Mouse (Mus musculus) embryonic facial prominence, embryonic 15.5 days (tissue): ENCODE data around the gene Osr1. TPM values are rescaled to one million over a fixed set of nuclear protein-coding genes. Genes with fewer than 3 reads are reported as not detected.

ENCODE experiments used
- ATAC-seq: fragments of 200-750 bp; cut with Nextera tagmentation; 2 replicates; pipeline ENCODE4 v1.8.0; 2017; ENCODE audit warnings: low read depth, moderate TSS enrichment; ENCODE audit not compliant: insufficient number of reproducible peaks, low FRiP score, low TSS enrichment
- H3K27ac ChIP-seq: fragments of 300-500 bp; sonication (generic); replicated peaks from 2 replicates; pipeline ENCODE4 v1.5.1; 2015; ENCODE audit warnings: mild to moderate bottlenecking, inconsistent platforms
- H3K27me3 ChIP-seq: fragments of 300-500 bp; sonication (generic); 2 replicates; pipeline ENCODE4 v1.6.1; 2015; ENCODE audit warnings: inconsistent platforms
- H3K36me3 ChIP-seq: fragments of 300-500 bp; sonication (generic); 2 replicates; pipeline ENCODE4 v1.6.1; 2015; ENCODE audit warnings: mild to moderate bottlenecking, inconsistent platforms
- H3K4me1 ChIP-seq: fragments of 300-500 bp; sonication (generic); 2 replicates; pipeline ENCODE4 v1.6.1; 2015; ENCODE audit warnings: inconsistent platforms
- H3K4me2 ChIP-seq: fragments of 300-500 bp; sonication (generic); replicated peaks from 2 replicates; pipeline ENCODE4 v1.6.1; 2015; ENCODE audit warnings: mild to moderate bottlenecking, inconsistent platforms
- H3K4me3 ChIP-seq: fragments of 300-500 bp; sonication (generic); replicated peaks from 2 replicates; pipeline ENCODE4 v1.5.1; 2015; ENCODE audit warnings: mild to moderate bottlenecking, inconsistent platforms
- H3K9ac ChIP-seq: fragments of 300-500 bp; sonication (generic); 2 replicates; pipeline ENCODE4 v1.6.1; 2015; ENCODE audit warnings: inconsistent platforms
- H3K9me3 ChIP-seq: fragments of 300-500 bp; sonication (generic); replicated peaks from 2 replicates; pipeline ENCODE4 v1.6.1; 2016; ENCODE audit warnings: inconsistent platforms
- WGBS: fragments of 180-500 bp; shearing (Covaris S2); methylation state at CpG from one replicate; pipeline ENCODE4 v1.1.7; 2015; 5-methylcytosine and 5-hydroxymethylcytosine counted together
- polyA plus RNA-seq: library from polyadenylated mRNA; unstranded; fragments of >200 nt; fragmentation: Nextera tagmentation; extraction: Ambion mirVana; gene quantifications from 2 replicates; pipeline ENCODE4 v1.2.1, GENCODE M21; 2015

Gene Osr1
- polyA plus RNA-seq, 1 experiment from 2014 or later, result 127 TPM

GRCm38 (mm10) chr12:9587732-9588131 is 17.8 kb downstream of the Osr1 start:
- no peaks in the 10 kb centered on the region for H3K9me3 ChIP-seq
- no peak overlapping the region for H3K4me2 ChIP-seq
- ATAC-seq, result no peak
- H3K27ac ChIP-seq, result no peak overlapping the region
- peaks cover 12% of the 10 kb centered on the region for H3K27me3 ChIP-seq
- no peak overlapping the region for H3K9ac ChIP-seq
- H3K36me3 ChIP-seq, result no peaks in the 10 kb centered on the region
- WGBS, result 54% methylated on average over 1 of the region's 1 CpGs
- no peak overlapping the region for H3K4me3 ChIP-seq
- H3K4me1 ChIP-seq, result peaks cover 14% of the 10 kb centered on the region; the same call in 1 of the 2 replicates

GRCm38 (mm10) chr12:9589561-9590134 is 19.7 kb downstream of the Osr1 start:
- H3K27ac ChIP-seq, result no peak overlapping the region
- H3K4me3 ChIP-seq, result no peak overlapping the region
- ATAC-seq, result no peak
- WGBS, result 65% methylated on average over 7 of the region's 7 CpGs
- H3K27me3 ChIP-seq, result no peaks in the 10 kb centered on the region
- no peak overlapping the region for H3K9ac ChIP-seq
- H3K4me2 ChIP-seq, result no peak overlapping the region
- peaks cover 9% of the 10 kb centered on the region; the same call in 1 of the 2 replicates for H3K4me1 ChIP-seq
- H3K9me3 ChIP-seq, result no peaks in the 10 kb centered on the region
- H3K36me3 ChIP-seq, result no peaks in the 10 kb centered on the region

- Histone ChIP-seq H3K9ac (no peak overlapping the region), H3K4me3 (no peak overlapping the region), H3K4me2 (no peak overlapping the region), H3K9me3 (no peaks in the 10 kb centered on the region), H3K4me1 (no peaks in the 10 kb centered on the region), H3K36me3 (no peaks in the 10 kb centered on the region), H3K27ac (no peak overlapping the region), H3K27me3 (no peaks in the 10 kb centered on the region)
- WGBS, result 56% methylated on average over 3 of the region's 3 CpGs
- no peak for ATAC-seq
These were observed 21.2 kb downstream of the Osr1 start for GRCm38 (mm10) chr12:9591141-9591540.

GRCm38 (mm10) chr12:9598219-9598618 is 28.3 kb downstream of the Osr1 start:
- no peak overlapping the region for H3K4me2 ChIP-seq
- H3K9me3 ChIP-seq, result no peaks in the 10 kb centered on the region
- H3K36me3 ChIP-seq, result no peaks in the 10 kb centered on the region
- no peak overlapping the region for H3K4me3 ChIP-seq
- no peak overlapping the region for H3K27ac ChIP-seq
- no peaks in the 10 kb centered on the region for H3K4me1 ChIP-seq
- no peak for ATAC-seq
- no peaks in the 10 kb centered on the region for H3K27me3 ChIP-seq
- H3K9ac ChIP-seq, result no peak overlapping the region
